Mouse (Mus musculus): ENCODE results near the gene Dnm3. TPM values are rescaled to one million over a fixed set of nuclear protein-coding genes. Genes with fewer than 3 reads are reported as not detected.

Dnm3 gene
- total RNA-seq, 1 experiment: 0.49 TPM

DNA sequence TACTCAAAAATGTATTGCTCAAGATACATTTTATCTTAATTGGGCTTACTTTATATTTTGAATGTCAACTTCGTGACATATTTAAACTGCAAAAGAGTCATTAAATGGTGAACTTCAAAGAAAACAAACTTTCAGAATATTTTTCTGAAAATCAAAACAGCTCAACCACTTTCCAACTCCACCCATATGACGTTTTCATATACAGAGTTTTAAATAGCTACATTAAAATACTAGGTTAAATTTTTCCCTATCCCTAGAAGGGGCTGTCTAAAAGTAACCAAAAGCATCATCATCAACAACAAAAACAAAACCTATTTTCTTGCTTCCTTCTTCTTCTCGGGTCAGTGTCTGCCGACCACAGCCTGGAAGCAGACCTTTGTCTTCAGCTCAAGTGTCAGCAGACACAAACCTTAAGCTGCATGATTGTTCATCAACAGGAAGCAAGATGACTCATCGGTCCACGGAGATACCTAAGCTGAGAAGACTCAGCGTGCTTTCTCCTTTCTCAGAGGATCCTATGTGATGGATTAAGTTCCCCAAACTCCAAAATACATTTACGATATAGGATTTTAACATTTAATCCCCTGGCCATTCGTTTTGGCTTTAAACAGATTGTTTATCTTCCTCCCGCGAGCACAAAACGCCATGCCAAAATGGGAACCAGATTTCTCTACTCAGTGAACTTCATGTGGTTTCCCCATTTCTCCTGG is 270.7 kb downstream of the Dnm3 start:
- no peak overlapping the region for H3K9ac ChIP-seq (ENCODE audit: insufficient read depth, low read depth, low read length, poor library complexity, severe bottlenecking)

DNA sequence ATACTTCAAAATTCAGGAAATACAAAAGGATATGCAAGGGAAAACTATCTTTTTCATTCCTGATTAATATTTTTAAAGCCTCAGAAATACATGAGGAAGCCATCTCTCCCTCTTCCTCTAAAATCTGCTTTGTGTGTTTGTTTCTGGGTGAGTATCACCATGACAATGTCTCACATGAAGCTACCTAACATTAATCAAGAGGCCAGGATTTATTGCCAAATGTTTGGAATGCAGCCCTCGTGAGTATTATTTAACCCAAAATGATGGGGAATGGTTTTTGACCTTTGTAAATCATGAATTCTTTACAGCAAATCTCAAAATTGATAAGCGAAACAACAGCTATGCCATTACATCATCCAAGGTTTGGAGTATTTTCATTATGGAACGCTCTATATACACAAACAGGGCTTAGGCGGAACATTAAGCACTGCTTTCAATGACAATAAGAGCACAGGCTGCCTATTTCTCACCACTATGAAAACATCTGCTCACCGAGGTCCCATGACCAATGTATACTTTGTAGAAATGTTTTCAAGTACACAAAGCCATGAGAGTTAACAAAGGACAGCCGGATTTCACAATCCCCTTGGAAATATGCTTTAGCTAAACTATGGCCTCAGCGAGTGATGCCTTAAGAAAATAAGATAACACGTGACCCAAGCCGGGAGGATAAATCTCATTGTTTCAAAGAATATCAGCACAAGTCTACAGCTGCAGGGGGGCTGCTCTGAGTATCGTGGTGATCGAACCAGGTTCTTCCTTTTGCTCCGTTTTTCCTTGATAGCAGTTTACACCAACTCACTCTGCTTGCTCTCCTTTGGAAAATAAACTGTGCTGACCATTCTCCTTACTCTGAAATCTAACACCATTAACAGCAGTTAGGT is 275.1 kb downstream of the Dnm3 start:
- Histone ChIP-seq H3K9ac (ENCODE audit: insufficient read depth, low read depth, low read length, poor library complexity, severe bottlenecking) (no peak overlapping the region), H3K27ac (ENCODE audit: insufficient read depth, low read depth, low read length, poor library complexity, severe bottlenecking) (no peak overlapping the region), H3K4me1 (ENCODE audit: control insufficient read depth in 2 of 2, insufficient read depth in 2 of 2, low read length in 2 of 2, poor library complexity in 1 of 2) (no peaks in the 10 kb centered on the region), H3K4me3 (ENCODE audit: insufficient read depth in 1 of 2, low read depth in 1 of 2, low read length in 2 of 2, poor library complexity in 1 of 2, severe bottlenecking in 1 of 2) (no peak overlapping the region), H3K36me3 (ENCODE audit: control insufficient read depth, insufficient read depth, low read length, poor library complexity, severe bottlenecking) (no peaks in the 10 kb centered on the region), H3K9me3 (ENCODE audit: control insufficient read depth, insufficient read depth, low read depth, low read length) (no peaks in the 10 kb centered on the region)
- no peak for DNase-seq (ENCODE audit: low read depth, low spot score)
- in situ Hi-C loops (cut with MboI; ENCODE audit: low sequenced_read_pairs in 2 of 2, unreplicated experiment in 2 of 2): no loop called here
- TF ChIP-seq HCFC1 (IDR thresholded peaks at IDR 0.05; ENCODE audit: borderline replicate concordance, insufficient read depth, low read length): no peak
- TF ChIP-seq CHD2 (IDR thresholded peaks at IDR 0.05; ENCODE audit: low read depth, low read length): no peak
- no peak for TF ChIP-seq ZC3H11A (IDR thresholded peaks at IDR 0.05; ENCODE audit: borderline replicate concordance, low read depth, low read length)

More for the DNA sequence above, 270.7 kb downstream of the Dnm3 start:
- H3K4me3 ChIP-seq (ENCODE audit: insufficient read depth in 1 of 2, low read depth in 1 of 2, low read length in 2 of 2, poor library complexity in 1 of 2, severe bottlenecking in 1 of 2): no peak overlapping the region
- no peaks in the 10 kb centered on the region for H3K9me3 ChIP-seq (ENCODE audit: control insufficient read depth, insufficient read depth, low read depth, low read length)
- no peaks in the 10 kb centered on the region for H3K4me1 ChIP-seq (ENCODE audit: control insufficient read depth in 2 of 2, insufficient read depth in 2 of 2, low read length in 2 of 2, poor library complexity in 1 of 2)
- in situ Hi-C loops (cut with MboI; ENCODE audit: low sequenced_read_pairs in 2 of 2, unreplicated experiment in 2 of 2): no loop called here
- no peak for TF ChIP-seq ZC3H11A (IDR thresholded peaks at IDR 0.05; ENCODE audit: borderline replicate concordance, low read depth, low read length)
- TF ChIP-seq HCFC1 (IDR thresholded peaks at IDR 0.05; ENCODE audit: borderline replicate concordance, insufficient read depth, low read length): no peak
- TF ChIP-seq ZNF384 (IDR thresholded peaks at IDR 0.05; ENCODE audit: low read depth, low read length): no peak
- TF ChIP-seq CHD2 (IDR thresholded peaks at IDR 0.05; ENCODE audit: low read depth, low read length): no peak
- H3K27ac ChIP-seq (ENCODE audit: insufficient read depth, low read depth, low read length, poor library complexity, severe bottlenecking): no peak overlapping the region
- no peaks in the 10 kb centered on the region for H3K36me3 ChIP-seq (ENCODE audit: control insufficient read depth, insufficient read depth, low read length, poor library complexity, severe bottlenecking)
- no peak for DNase-seq (ENCODE audit: low read depth, low spot score)

GRCm38 (mm10) chr1:162200446-162200845 is 277.4 kb downstream of the Dnm3 start:
- Histone ChIP-seq H3K4me3 (ENCODE audit: insufficient read depth in 1 of 2, low read depth in 1 of 2, low read length in 2 of 2, poor library complexity in 1 of 2, severe bottlenecking in 1 of 2) (no peak overlapping the region), H3K4me1 (ENCODE audit: control insufficient read depth in 2 of 2, insufficient read depth in 2 of 2, low read length in 2 of 2, poor library complexity in 1 of 2) (no peaks in the 10 kb centered on the region), H3K36me3 (ENCODE audit: control insufficient read depth, insufficient read depth, low read length, poor library complexity, severe bottlenecking) (no peaks in the 10 kb centered on the region), H3K9ac (ENCODE audit: insufficient read depth, low read depth, low read length, poor library complexity, severe bottlenecking) (no peak overlapping the region), H3K9me3 (ENCODE audit: control insufficient read depth, insufficient read depth, low read depth, low read length) (no peaks in the 10 kb centered on the region), H3K27ac (ENCODE audit: insufficient read depth, low read depth, low read length, poor library complexity, severe bottlenecking) (no peak overlapping the region)
- no peak for DNase-seq (ENCODE audit: low read depth, low spot score)
- TF ChIP-seq ZNF384 (IDR thresholded peaks at IDR 0.05; ENCODE audit: low read depth, low read length): no peak
- TF ChIP-seq ZC3H11A (IDR thresholded peaks at IDR 0.05; ENCODE audit: borderline replicate concordance, low read depth, low read length): no peak
- TF ChIP-seq MAFK (IDR thresholded peaks at IDR 0.05; ENCODE audit: insufficient read depth, low read depth, low read length): no peak
- no peak for TF ChIP-seq CHD2 (IDR thresholded peaks at IDR 0.05; ENCODE audit: low read depth, low read length)
- in situ Hi-C loops (cut with MboI; ENCODE audit: low sequenced_read_pairs in 2 of 2, unreplicated experiment in 2 of 2): no loop called here

DNA sequence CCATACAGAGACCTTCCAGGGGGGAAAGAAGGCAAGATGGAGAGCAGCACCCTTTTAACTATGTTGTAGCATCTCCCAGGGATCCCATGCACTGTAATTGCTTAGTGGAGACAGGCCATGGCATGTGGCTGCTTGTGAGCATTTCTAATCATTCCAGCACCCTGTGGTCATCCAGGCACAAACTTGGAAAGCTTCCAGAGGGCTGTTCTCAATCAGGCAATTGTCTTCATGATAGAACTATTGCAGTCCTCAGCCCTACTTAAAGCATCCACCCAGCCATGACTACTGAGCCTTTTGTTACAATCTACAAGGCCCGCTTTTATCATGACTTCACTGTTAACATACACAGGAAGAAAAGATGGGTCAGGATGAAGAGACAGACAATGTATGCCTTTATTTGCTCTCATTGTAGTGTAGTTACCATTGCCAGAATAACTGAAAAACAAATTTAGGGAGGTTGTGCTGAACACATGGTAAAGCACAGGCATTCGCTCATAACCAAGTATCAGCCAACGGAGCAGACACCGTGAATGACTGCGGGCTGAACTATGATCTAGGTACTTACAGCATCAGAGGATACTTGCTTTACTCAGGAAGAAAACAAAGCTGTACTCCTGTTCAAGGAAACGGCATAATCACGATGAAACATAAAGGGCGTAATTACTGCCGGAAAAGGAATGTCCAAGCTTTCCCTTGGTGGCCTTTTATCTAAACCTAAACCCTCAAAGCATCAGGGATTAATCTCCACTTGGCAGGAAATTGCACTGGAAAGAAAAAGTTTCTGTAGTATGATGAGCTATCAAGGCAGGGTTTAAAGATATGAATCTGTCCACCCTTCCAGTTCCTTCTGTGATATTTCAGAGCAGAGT is 280.8 kb downstream of the Dnm3 start:
- Histone ChIP-seq H3K9ac (ENCODE audit: insufficient read depth, low read depth, low read length, poor library complexity, severe bottlenecking) (no peak overlapping the region), H3K9me3 (ENCODE audit: control insufficient read depth, insufficient read depth, low read depth, low read length) (no peaks in the 10 kb centered on the region), H3K4me3 (ENCODE audit: insufficient read depth in 1 of 2, low read depth in 1 of 2, low read length in 2 of 2, poor library complexity in 1 of 2, severe bottlenecking in 1 of 2) (no peak overlapping the region), H3K27ac (ENCODE audit: insufficient read depth, low read depth, low read length, poor library complexity, severe bottlenecking) (no peak overlapping the region), H3K4me1 (ENCODE audit: control insufficient read depth in 2 of 2, insufficient read depth in 2 of 2, low read length in 2 of 2, poor library complexity in 1 of 2) (no peaks in the 10 kb centered on the region), H3K36me3 (ENCODE audit: control insufficient read depth, insufficient read depth, low read length, poor library complexity, severe bottlenecking) (no peaks in the 10 kb centered on the region)
- no peak for TF ChIP-seq HCFC1 (IDR thresholded peaks at IDR 0.05; ENCODE audit: borderline replicate concordance, insufficient read depth, low read length)
- in situ Hi-C loops (cut with MboI; ENCODE audit: low sequenced_read_pairs in 2 of 2, unreplicated experiment in 2 of 2): no loop called here
- no peak for DNase-seq (ENCODE audit: low read depth, low spot score)

Data from ES-E14 (cell line).